Mouse (Mus musculus) heart, postnatal 14 days (tissue): ENCODE data around the gene Stard3. TPM values are rescaled to one million over a fixed set of nuclear protein-coding genes. Genes with fewer than 3 reads are reported as not detected.

ENCODE experiments used
- DNase-seq, 2 experiments: peaks; one replicate each; pipeline ENCODE4 v3.0.0; 2021 to 2022
- intact Hi-C: fragments of 180-260 bp; cut with DNase I; formaldehyde crosslinking; loops from one replicate; pipeline ENCODE4 v1.15.1; 2025
- total RNA-seq, 2 experiments: library from RNA; stranded (reverse); gene quantifications; 2 replicates each; pipeline ENCODE4 v1.2.3; 2021

Gene Stard3
- total RNA-seq, 2 experiments from 2014 or later: 21.7 to 23.3 TPM

DNA sequence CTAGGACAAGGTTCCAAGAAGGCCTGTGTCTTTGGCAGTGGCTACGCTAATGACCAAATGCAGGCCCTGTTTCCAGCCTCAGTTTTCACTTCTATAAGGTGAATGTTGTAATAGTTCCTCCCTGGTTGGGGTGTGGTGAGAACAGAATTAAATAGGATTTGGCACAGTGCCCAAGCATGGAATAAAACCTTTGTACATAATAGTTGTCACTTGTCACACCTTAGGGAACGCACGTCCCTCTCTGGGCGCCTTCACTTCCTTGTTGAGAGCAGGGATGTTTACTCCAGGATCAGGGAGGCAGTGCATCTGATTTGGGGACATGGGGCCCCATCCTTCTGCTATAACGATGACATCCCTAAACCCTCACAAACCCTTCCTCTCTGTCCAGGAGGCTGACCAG is 70.3 kb downstream of the Stard3 start:
- DNase-seq: no peak
- intact Hi-C loops: no loop called here

Other genes with a start within 250 kb of the Stard3 start
- gene Fbxl20, start 208.0 kb upstream of the Stard3 start, total RNA-seq: 10 to 100 TPM; 19.7 to 22.4 TPM
- 10 to 100 TPM; 38.0 to 42.9 TPM for gene Med1, start 165.1 kb upstream of the Stard3 start, total RNA-seq
- gene Cdk12, start 155.3 kb upstream of the Stard3 start, total RNA-seq: 10 to 100 TPM; 26.3 to 27.6 TPM
- gene Neurod2, start 28.7 kb upstream of the Stard3 start, total RNA-seq: not detected
- 1 to 10 TPM; 1.8 to 3.0 TPM for gene Ppp1r1b, start 10.0 kb upstream of the Stard3 start, total RNA-seq
- 100 to 1,000 TPM; 841 to 967 TPM for gene Tcap, start 25.4 kb downstream of the Stard3 start, total RNA-seq
- under 1 TPM; 0.41 to 0.61 TPM for gene Pnmt, start 28.1 kb downstream of the Stard3 start, total RNA-seq
- gene Pgap3, start 42.1 kb downstream of the Stard3 start, total RNA-seq: 10 to 100 TPM; 11.7 to 11.9 TPM
- 10 to 100 TPM; 11.3 TPM for gene Erbb2, start 54.1 kb downstream of the Stard3 start, total RNA-seq
- gene Mien1, start 80.6 kb downstream of the Stard3 start, total RNA-seq: 10 to 100 TPM; 44.6 to 52.6 TPM
- under 1 TPM in 1 of 2 experiments, not detected in 1; 0.36 TPM for gene Grb7, start 88.0 kb downstream of the Stard3 start, total RNA-seq
- gene Ikzf3, start 187.7 kb downstream of the Stard3 start, total RNA-seq: 1 to 10 TPM in 1 of 2 experiments, under 1 TPM in 1; 0.81 to 5.4 TPM
- not detected for gene Zpbp2, start 192.7 kb downstream of the Stard3 start, total RNA-seq
- 10 to 100 TPM; 35.0 to 37.1 TPM for gene Ormdl3, start 229.0 kb downstream of the Stard3 start, total RNA-seq
- not detected for gene Lrrc3c, start 239.9 kb downstream of the Stard3 start, total RNA-seq